Mouse (Mus musculus) hindbrain, embryonic 14.5 days (tissue): ENCODE measurements around the gene Cfb. TPM values are rescaled to one million over a fixed set of nuclear protein-coding genes. Genes with fewer than 3 reads are reported as not detected.
A peak's percentile ranks its signal among the peaks of the same experiment; 100 is the strongest.
"Not testable (repeated sequence)": the region's sequence is repeated elsewhere in the genome, so short reads cannot be mapped to it uniquely, and the experiment has no call there.

Source experiments
- ATAC-seq: fragments of 200-750 bp; cut with Nextera tagmentation; 2 replicates; pipeline ENCODE4 v1.8.0; 2017; ENCODE audit warnings: moderate number of reproducible peaks, mild to moderate bottlenecking, moderate TSS enrichment, moderate library complexity; ENCODE audit not compliant: low FRiP score
- DNase-seq: peaks from one replicate; pipeline ENCODE4 v3.0.0-alpha.2; 2015; ENCODE audit warnings: low spot score
- H3K27ac ChIP-seq: fragments of 300-500 bp; sonication (generic); 2 replicates; pipeline ENCODE4 v1.5.1; 2014; ENCODE audit warnings: mild to moderate bottlenecking, moderate library complexity
- H3K27me3 ChIP-seq: fragments of 300-500 bp; sonication (generic); 2 replicates; pipeline ENCODE4 v1.6.1; 2014; ENCODE audit warnings: mild to moderate bottlenecking, low read length, mixed read lengths; ENCODE audit not compliant: control insufficient read depth, insufficient read depth
- H3K36me3 ChIP-seq: fragments of 300-500 bp; sonication (generic); replicated peaks from 2 replicates; pipeline ENCODE4 v1.6.1; 2014; ENCODE audit not compliant: control insufficient read depth, insufficient read depth
- H3K4me1 ChIP-seq: fragments of 300-500 bp; sonication (generic); replicated peaks from 2 replicates; pipeline ENCODE4 v1.6.1; 2014; ENCODE audit warnings: antibody characterized with exemption, low read length, mixed read lengths; ENCODE audit not compliant: control insufficient read depth, insufficient read depth
- H3K4me2 ChIP-seq: fragments of 300-500 bp; sonication (generic); replicated peaks from 2 replicates; pipeline ENCODE4 v1.6.1; 2014; ENCODE audit warnings: mild to moderate bottlenecking, moderate library complexity
- H3K4me3 ChIP-seq: fragments of 300-500 bp; sonication (generic); replicated peaks from 2 replicates; pipeline ENCODE4 v1.5.1; 2014; ENCODE audit warnings: mild to moderate bottlenecking, low read length
- H3K9ac ChIP-seq: fragments of 300-500 bp; sonication (generic); 2 replicates; pipeline ENCODE4 v1.6.1; 2014
- H3K9me3 ChIP-seq: fragments of 300-500 bp; sonication (generic); 2 replicates; pipeline ENCODE4 v1.6.1; 2016; ENCODE audit warnings: low read length; ENCODE audit not compliant: control insufficient read depth
- WGBS: fragments of 180-500 bp; shearing (Covaris S2); extraction: QIAGEN DNeasy Blood & Tissue Kit; methylation state at CpG from one replicate; pipeline ENCODE4 v1.1.7; 2014; 5-methylcytosine and 5-hydroxymethylcytosine counted together
- microRNA-seq: library from miRNA; unstranded; fragments of <30 nt; microRNA quantifications from one replicate; pipeline ENCODE4, GENCODE M21; 2016
- polyA plus RNA-seq: library from polyadenylated mRNA; unstranded; fragments of >200 nt; fragmentation: Nextera tagmentation; extraction: Ambion mirVana; gene quantifications from 2 replicates; pipeline ENCODE4 v1.2.1, GENCODE M21; 2014

The Cfb gene
- polyA plus RNA-seq, 1 experiment from 2014 or later: 2.3 TPM

- ATAC-seq (no peak), DNase-seq (no peak)
- Histone ChIP-seq H3K9ac (no peak overlapping the region), H3K4me2 (no peak overlapping the region), H3K4me3 (no peak overlapping the region), H3K36me3 (no peaks in the 10 kb centered on the region), H3K9me3 (no peaks in the 10 kb centered on the region), H3K4me1 (no peaks in the 10 kb centered on the region), H3K27ac (no peak overlapping the region), H3K27me3 (no peaks in the 10 kb centered on the region)
- WGBS: 82% methylated on average over 7 of the region's 7 CpGs
These were observed 47.4 kb downstream of the Cfb start for GRCm38 (mm10) chr17:34814818-34815370.

DNA sequence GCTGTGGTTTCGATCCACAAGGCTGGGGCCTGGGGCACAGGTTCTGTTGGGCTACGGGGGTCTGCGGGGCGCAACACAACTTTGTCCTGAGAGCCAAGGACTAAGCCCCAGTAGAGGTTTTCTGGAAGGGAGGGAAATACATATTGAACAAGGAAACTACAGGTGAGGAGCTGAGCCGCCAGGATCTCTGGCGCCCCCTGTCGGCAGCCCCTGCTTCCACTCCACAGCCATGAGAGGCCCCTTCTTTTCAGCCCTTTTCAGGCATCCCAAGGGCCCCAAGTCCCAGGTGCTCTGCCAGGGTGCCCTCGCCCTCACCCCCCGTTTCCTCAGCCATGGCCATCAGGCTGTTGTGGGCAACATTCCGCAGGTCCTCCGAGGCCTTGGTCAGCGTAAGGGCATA, 48.6 kb downstream of the Cfb start:
- not testable (repeated sequence) for H3K36me3 ChIP-seq, H3K9ac ChIP-seq, H3K27ac ChIP-seq, H3K4me1 ChIP-seq, H3K9me3 ChIP-seq, H3K27me3 ChIP-seq, H3K4me3 ChIP-seq, H3K4me2 ChIP-seq, ATAC-seq, DNase-seq
- WGBS: 63% methylated on average over 12 of the region's 12 CpGs

GRCm38 (mm10) chr17:34811275-34811674, 51.0 kb downstream of the Cfb start:
- Histone ChIP-seq H3K9ac (no peak overlapping the region), H3K4me2 (no peak overlapping the region), H3K27ac (no peak overlapping the region), H3K36me3 (no peaks in the 10 kb centered on the region), H3K4me3 (no peak overlapping the region), H3K27me3 (no peaks in the 10 kb centered on the region), H3K4me1 (no peaks in the 10 kb centered on the region), H3K9me3 (no peaks in the 10 kb centered on the region)
- ATAC-seq: no peak
- 74% methylated on average over 15 of the region's 15 CpGs for WGBS
- no peak for DNase-seq

DNA sequence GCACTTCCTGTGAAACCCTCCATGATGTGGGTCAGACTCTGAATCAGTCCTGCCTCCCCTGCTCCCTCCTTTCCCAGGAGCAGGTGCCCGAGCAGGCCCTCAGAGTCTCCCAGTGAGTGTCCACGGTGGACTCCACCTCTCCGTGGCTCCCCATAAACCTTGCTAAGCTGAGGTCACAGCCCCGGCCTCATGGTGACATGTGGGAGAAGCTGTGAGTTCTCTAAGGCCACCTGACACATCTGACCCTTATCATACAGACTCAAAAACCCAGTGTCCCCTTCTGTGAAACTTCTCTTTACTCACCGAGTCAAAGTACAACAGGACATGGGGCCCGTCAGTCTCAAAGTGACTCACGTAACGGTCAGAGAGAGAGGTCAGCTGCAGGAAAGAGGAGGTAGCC, 51.5 kb downstream of the Cfb start:
- not testable (repeated sequence) for ATAC-seq, H3K9ac ChIP-seq, H3K9me3 ChIP-seq, DNase-seq, H3K4me2 ChIP-seq, H3K36me3 ChIP-seq, H3K4me3 ChIP-seq, H3K4me1 ChIP-seq, H3K27me3 ChIP-seq, H3K27ac ChIP-seq
- WGBS: 88% methylated on average over 8 of the region's 8 CpGs

- H3K27ac ChIP-seq, ATAC-seq, H3K9ac ChIP-seq, H3K4me1 ChIP-seq, H3K9me3 ChIP-seq, DNase-seq, H3K36me3 ChIP-seq, H3K4me2 ChIP-seq, H3K27me3 ChIP-seq, H3K4me3 ChIP-seq: not testable (repeated sequence)
- 93% methylated on average over 5 of the region's 5 CpGs for WGBS
These were observed 51.9 kb downstream of the Cfb start for GRCm38 (mm10) chr17:34810411-34810810.

GRCm38 (mm10) chr17:34808599-34809205, 53.6 kb downstream of the Cfb start:
- DNase-seq (no peak), ATAC-seq (no peak)
- WGBS: 92% methylated on average over 6 of the region's 6 CpGs

GRCm38 (mm10) chr17:34807176-34807575, 55.1 kb downstream of the Cfb start:
- DNase-seq: no peak
- Histone ChIP-seq H3K9me3 (0 out of 2 replicates have a peak, but pooled peaks cover 5% of the 10 kb centered on the region), H3K9ac (no peak overlapping the region)

More at GRCm38 (mm10) chr17:34808599-34809205, 53.6 kb downstream of the Cfb start:
- Histone ChIP-seq H3K27ac (no peak overlapping the region), H3K4me2 (no peak overlapping the region), H3K36me3 (no peaks in the 10 kb centered on the region), H3K4me3 (no peak overlapping the region), H3K27me3 (no peaks in the 10 kb centered on the region), H3K9me3 (0 out of 2 replicates have a peak, but pooled peaks cover 5% of the 10 kb centered on the region), H3K4me1 (no peaks in the 10 kb centered on the region), H3K9ac (no peak overlapping the region)

More at GRCm38 (mm10) chr17:34807176-34807575, 55.1 kb downstream of the Cfb start:
- H3K27ac ChIP-seq: no peak overlapping the region
- H3K36me3 ChIP-seq: no peaks in the 10 kb centered on the region
- no peaks in the 10 kb centered on the region for H3K4me1 ChIP-seq
- no peak for ATAC-seq
- no peaks in the 10 kb centered on the region for H3K27me3 ChIP-seq
- H3K4me2 ChIP-seq: no peak overlapping the region
- 74% methylated on average over 3 of the region's 3 CpGs for whole genome bisulfite sequencing
- H3K4me3 ChIP-seq: no peak overlapping the region

Small RNAs within 50 kb of the gene (microRNA-seq; reads per million reads assigned to microRNA genes)
- gene Mir6970 (not detected), gene Mir6971 (2.9 reads per million, percentile 11 among the genes with 10 or more reads in this experiment), gene Mir6972 (not detected)

Other genes starting within 250 kb of the Cfb start
- gene Egfl8, start 246.5 kb downstream of the Cfb start, polyA plus RNA-seq: 8.8 and 11.4 TPM in 2 replicates
- 22.2 and 25.4 TPM in 2 replicates for gene Ppt2, start 234.0 kb downstream of the Cfb start, polyA plus RNA-seq
- 7.3 and 8.6 TPM in 2 replicates for gene Prrt1, start 233.0 kb downstream of the Cfb start, polyA plus RNA-seq
- 11.7 and 12.9 TPM in 2 replicates for gene Fkbpl, start 217.8 kb downstream of the Cfb start, polyA plus RNA-seq
- 84.7 and 87.6 TPM in 2 replicates for gene Atf6b, start 215.4 kb downstream of the Cfb start, polyA plus RNA-seq
- gene Tnxb, start 192.0 kb downstream of the Cfb start, polyA plus RNA-seq: 0.24 and 0.43 TPM in 2 replicates
- 0.22 TPM in 1 of 2 replicates, not detected in the other for gene C4b, start 118.6 kb downstream of the Cfb start, polyA plus RNA-seq
- not detected in 2 replicates for gene Cyp21a1, start 58.0 kb downstream of the Cfb start, polyA plus RNA-seq
- 25.9 and 28.8 TPM in 2 replicates for gene Stk19, start 25.6 kb downstream of the Cfb start, polyA plus RNA-seq
- gene Dxo, start 25.5 kb downstream of the Cfb start, polyA plus RNA-seq: 54.4 and 61.9 TPM in 2 replicates
- 49.6 and 51.2 TPM in 2 replicates for gene Skiv2l, start 12.3 kb downstream of the Cfb start, polyA plus RNA-seq
- 73.7 and 74.0 TPM in 2 replicates for gene Nelfe, start 12.1 kb downstream of the Cfb start, polyA plus RNA-seq
- 3.0 and 3.3 TPM in 2 replicates for gene Zbtb12, start 17.0 kb upstream of the Cfb start, polyA plus RNA-seq
- gene Gm20547, start 19.5 kb upstream of the Cfb start, polyA plus RNA-seq: not detected in 2 replicates
- 1.2 and 1.8 TPM in 2 replicates for gene C2, start 35.7 kb upstream of the Cfb start, polyA plus RNA-seq
- 72.6 and 82.1 TPM in 2 replicates for gene Ehmt2, start 36.0 kb upstream of the Cfb start, polyA plus RNA-seq
- 0.11 and 0.12 TPM in 2 replicates for gene Slc44a4, start 51.9 kb upstream of the Cfb start, polyA plus RNA-seq
- 26.9 and 27.2 TPM in 2 replicates for gene Neu1, start 68.7 kb upstream of the Cfb start, polyA plus RNA-seq
- 0.34 and 0.56 TPM in 2 replicates for gene Hspa1b, start 96.7 kb upstream of the Cfb start, polyA plus RNA-seq
- gene Gm20481, start 107.4 kb upstream of the Cfb start, polyA plus RNA-seq: not detected in 2 replicates
- gene Hspa1a, start 109.6 kb upstream of the Cfb start, polyA plus RNA-seq: 7.5 and 11.6 TPM in 2 replicates
- gene Hspa1l, start 110.2 kb upstream of the Cfb start, polyA plus RNA-seq: 1.9 TPM in 2 replicates
- gene Lsm2, start 119.3 kb upstream of the Cfb start, polyA plus RNA-seq: 92.9 and 97.8 TPM in 2 replicates
- gene Vars, start 138.5 kb upstream of the Cfb start, polyA plus RNA-seq: 51.0 and 51.6 TPM in 2 replicates
- gene Vwa7, start 154.1 kb upstream of the Cfb start, polyA plus RNA-seq: 0.13 and 0.16 TPM in 2 replicates
- gene Sapcd1, start 165.5 kb upstream of the Cfb start, polyA plus RNA-seq: 1.4 and 1.7 TPM in 2 replicates
- gene Msh5, start 184.2 kb upstream of the Cfb start, polyA plus RNA-seq: 1.5 and 2.4 TPM in 2 replicates
- 23.8 and 24.7 TPM in 2 replicates for gene Clic1, start 187.4 kb upstream of the Cfb start, polyA plus RNA-seq
- gene Ddah2, start 196.5 kb upstream of the Cfb start, polyA plus RNA-seq: 295 and 328 TPM in 2 replicates
- gene Ly6g6c, start 202.9 kb upstream of the Cfb start, polyA plus RNA-seq: not detected in 2 replicates
- gene Mpig6b, start 203.7 kb upstream of the Cfb start, polyA plus RNA-seq: 0.21 and 0.42 TPM in 2 replicates
- not detected in 2 replicates for gene Ly6g6e, start 214.4 kb upstream of the Cfb start, polyA plus RNA-seq
- 0.82 and 0.94 TPM in 2 replicates for gene Ly6g6d, start 215.5 kb upstream of the Cfb start, polyA plus RNA-seq
- 0.23 TPM in 1 of 2 replicates, not detected in the other for gene Ly6g6f, start 223.1 kb upstream of the Cfb start, polyA plus RNA-seq
- 86.8 and 89.1 TPM in 2 replicates for gene Abhd16a, start 226.7 kb upstream of the Cfb start, polyA plus RNA-seq
- not detected in 2 replicates for gene Ly6g5c, start 245.8 kb upstream of the Cfb start, polyA plus RNA-seq